Mouse (Mus musculus): ENCODE measurements around the gene Creb3l2.

DNA sequence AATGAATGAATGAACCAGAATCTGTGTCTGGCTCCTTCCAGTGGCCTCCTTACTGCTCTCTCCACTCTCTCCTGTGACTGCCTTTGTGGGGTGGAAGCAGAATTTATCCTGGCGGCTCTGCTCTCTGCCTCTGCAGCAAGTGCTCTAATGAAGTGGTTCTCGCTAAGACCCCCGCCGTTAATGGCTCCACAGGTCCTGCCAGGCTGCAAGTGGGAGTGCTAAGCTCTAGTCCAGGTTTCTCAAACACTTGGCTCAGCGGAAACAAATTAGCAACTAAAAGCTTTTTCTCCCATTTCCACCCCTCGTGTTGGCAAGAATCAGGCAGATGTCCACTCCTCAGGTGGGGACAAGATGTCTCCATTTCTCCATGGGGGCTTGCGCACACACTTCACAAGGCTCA lies 113.3 kb downstream of the Creb3l2 start:
- TF ChIP-seq GATA1 (IDR thresholded peaks at IDR 0.05; ENCODE audit: borderline replicate concordance, low read length), result no peak
- no peak for TF ChIP-seq FLI1 (IDR thresholded peaks at IDR 0.05; ENCODE audit: low read length)
